Mouse (Mus musculus) midbrain, embryonic 14.5 days (tissue): ENCODE data around the gene Tmem236. TPM values are rescaled to one million over a fixed set of nuclear protein-coding genes. Genes with fewer than 3 reads are reported as not detected.
A peak's percentile ranks its signal among the peaks of the same experiment; 100 is the strongest.

Experiments used
- ATAC-seq: fragments of 200-750 bp; cut with Nextera tagmentation; 2 replicates; pipeline ENCODE4 v1.8.0; 2017; ENCODE audit warnings: moderate number of reproducible peaks, moderate library complexity; ENCODE audit not compliant: low FRiP score, low TSS enrichment
- DNase-seq: peaks from one replicate; pipeline ENCODE4 v3.0.0-alpha.2; 2015
- H3K27ac ChIP-seq: fragments of 300-500 bp; sonication (generic); replicated peaks from 2 replicates; pipeline ENCODE4 v1.5.1; 2014; ENCODE audit warnings: mild to moderate bottlenecking, low read depth, low read length, moderate library complexity
- H3K27me3 ChIP-seq: fragments of 300-500 bp; sonication (generic); 2 replicates; pipeline ENCODE4 v1.6.1; 2014; ENCODE audit warnings: low read length, control low read depth, mixed read lengths; ENCODE audit not compliant: control insufficient read depth, insufficient read depth
- H3K36me3 ChIP-seq: fragments of 300-500 bp; sonication (generic); 2 replicates; pipeline ENCODE4 v1.6.1; 2014; ENCODE audit warnings: low read length, control low read depth; ENCODE audit not compliant: control insufficient read depth, insufficient read depth
- H3K4me1 ChIP-seq: fragments of 300-500 bp; sonication (generic); 2 replicates; pipeline ENCODE4 v1.6.1; 2014; ENCODE audit warnings: mild to moderate bottlenecking, antibody characterized with exemption, low read length, control low read depth; ENCODE audit not compliant: control insufficient read depth, insufficient read depth
- H3K4me2 ChIP-seq: fragments of 300-500 bp; sonication (generic); 2 replicates; pipeline ENCODE4 v1.6.1; 2014; ENCODE audit warnings: mild to moderate bottlenecking, low read length, moderate library complexity
- H3K4me3 ChIP-seq: fragments of 300-500 bp; sonication (generic); replicated peaks from 2 replicates; pipeline ENCODE4 v1.5.1; 2014; ENCODE audit warnings: low read depth, low read length
- H3K9ac ChIP-seq: fragments of 300-500 bp; sonication (generic); replicated peaks from 2 replicates; pipeline ENCODE4 v1.6.1; 2014; ENCODE audit warnings: mild to moderate bottlenecking, low read length, moderate library complexity
- H3K9me3 ChIP-seq: fragments of 300-500 bp; sonication (generic); 2 replicates; pipeline ENCODE4 v1.6.1; 2016; ENCODE audit warnings: low read length, control low read depth, mixed read lengths; ENCODE audit not compliant: control insufficient read depth
- WGBS: fragments of 180-500 bp; shearing (Covaris S2); extraction: QIAGEN DNeasy Blood & Tissue Kit; methylation state at CpG from one replicate; pipeline ENCODE4 v1.1.7; 2014; 5-methylcytosine and 5-hydroxymethylcytosine counted together
- polyA plus RNA-seq: library from polyadenylated mRNA; unstranded; fragments of >200 nt; fragmentation: Nextera tagmentation; extraction: Ambion mirVana; gene quantifications from 2 replicates; pipeline ENCODE4 v1.2.1, GENCODE M21; 2014

Gene Tmem236
- polyA plus RNA-seq = 0.08 and 0.18 TPM in 2 replicates

GRCm38 (mm10) chr2:14174334-14174733 is at the start of gene Tmem236:
TSS of gene Tmem236 (plus strand) at chr2:14174523.
- ATAC-seq = no peak
- WGBS = 86% methylated on average over 3 of the region's 3 CpGs
- no peak within 1 kb of the TSS for H3K27ac ChIP-seq
- H3K4me1 ChIP-seq = no peaks in the 10 kb centered on the region
- no peaks in the 10 kb centered on the region for H3K36me3 ChIP-seq
- H3K27me3 ChIP-seq = no peaks in the 10 kb centered on the region
- no peak within 1 kb of the TSS for H3K4me3 ChIP-seq
- no peak within 1 kb of the TSS for H3K4me2 ChIP-seq
- H3K9ac ChIP-seq = no peak within 1 kb of the TSS
- no peaks in the 10 kb centered on the region for H3K9me3 ChIP-seq
- no peak for DNase-seq

- WGBS = 86% methylated on average over 6 of the region's 6 CpGs
- no peak overlapping the region for H3K9ac ChIP-seq
- no peaks in the 10 kb centered on the region for H3K27me3 ChIP-seq
- DNase-seq (no peak), ATAC-seq (no peak)
- H3K36me3 ChIP-seq = peaks cover 29% of the 10 kb centered on the region
- no peaks in the 10 kb centered on the region for H3K4me1 ChIP-seq
- H3K4me3 ChIP-seq = no peak overlapping the region
- H3K27ac ChIP-seq = no peak overlapping the region
- no peak overlapping the region for H3K4me2 ChIP-seq
- H3K9me3 ChIP-seq = no peaks in the 10 kb centered on the region
These were observed 47.9 kb upstream of the Tmem236 start for GRCm38 (mm10) chr2:14126387-14126786.

- peaks cover 40% of the 10 kb centered on the region for H3K36me3 ChIP-seq
- no peak overlapping the region for H3K4me2 ChIP-seq
- no peaks in the 10 kb centered on the region for H3K4me1 ChIP-seq
- H3K9ac ChIP-seq = no peak overlapping the region
- peak; percentile 34 for DNase-seq
- no peaks in the 10 kb centered on the region for H3K27me3 ChIP-seq
- no peaks in the 10 kb centered on the region for H3K9me3 ChIP-seq
- WGBS = 27% methylated on average over 3 of the region's 3 CpGs
- H3K27ac ChIP-seq = no peak overlapping the region
- no peak overlapping the region for H3K4me3 ChIP-seq
- peak; percentile 66; the same call in 1 of the 2 replicates for ATAC-seq
These were observed 46.7 kb upstream of the Tmem236 start for GRCm38 (mm10) chr2:14127629-14128028.

- Histone ChIP-seq H3K27ac (no peak overlapping the region), H3K36me3 (peaks cover 44% of the 10 kb centered on the region), H3K9me3 (no peaks in the 10 kb centered on the region), H3K4me1 (no peaks in the 10 kb centered on the region), H3K4me2 (no peak overlapping the region), H3K27me3 (no peaks in the 10 kb centered on the region), H3K9ac (no peak overlapping the region), H3K4me3 (no peak overlapping the region)
- 92% methylated on average over 12 of the region's 12 CpGs for WGBS
- ATAC-seq (no peak), DNase-seq (no peak)
These were observed 43.5 kb upstream of the Tmem236 start for GRCm38 (mm10) chr2:14130641-14131339.

GRCm38 (mm10) chr2:14132468-14133326 is 41.6 kb upstream of the Tmem236 start:
- DNase-seq = no peak
- H3K4me1 ChIP-seq = no peaks in the 10 kb centered on the region
- no peak overlapping the region for H3K9ac ChIP-seq
- peaks cover 44% of the 10 kb centered on the region for H3K36me3 ChIP-seq
- ATAC-seq = no peak
- no peak overlapping the region for H3K4me3 ChIP-seq
- 93% methylated on average over 4 of the region's 4 CpGs for WGBS
- no peaks in the 10 kb centered on the region for H3K27me3 ChIP-seq
- H3K9me3 ChIP-seq = no peaks in the 10 kb centered on the region
- H3K27ac ChIP-seq = no peak overlapping the region
- no peak overlapping the region for H3K4me2 ChIP-seq

- 72% methylated on average over 3 of the region's 3 CpGs for WGBS
- Histone ChIP-seq H3K9me3 (no peaks in the 10 kb centered on the region), H3K4me1 (no peaks in the 10 kb centered on the region), H3K4me3 (no peak overlapping the region), H3K27ac (no peak overlapping the region), H3K9ac (no peak overlapping the region), H3K27me3 (no peaks in the 10 kb centered on the region), H3K4me2 (no peak overlapping the region), H3K36me3 (peaks cover 42% of the 10 kb centered on the region)
- DNase-seq = no peak
- no peak for ATAC-seq
These were observed 37.4 kb upstream of the Tmem236 start for GRCm38 (mm10) chr2:14136906-14137305.

GRCm38 (mm10) chr2:14139590-14139989 is 34.7 kb upstream of the Tmem236 start:
- WGBS = 76% methylated on average over 6 of the region's 6 CpGs
- Histone ChIP-seq H3K4me3 (no peak overlapping the region), H3K4me1 (no peaks in the 10 kb centered on the region), H3K9me3 (no peaks in the 10 kb centered on the region), H3K4me2 (no peak overlapping the region), H3K27ac (no peak overlapping the region), H3K36me3 (peaks cover 54% of the 10 kb centered on the region), H3K9ac (no peak overlapping the region), H3K27me3 (no peaks in the 10 kb centered on the region)
- ATAC-seq (no peak), DNase-seq (no peak)

- DNase-seq (no peak), ATAC-seq (no peak)
- WGBS = 26% methylated on average over 2 of the region's 2 CpGs
- Histone ChIP-seq H3K27ac (no peak overlapping the region), H3K9me3 (no peaks in the 10 kb centered on the region), H3K4me1 (no peaks in the 10 kb centered on the region), H3K4me3 (no peak overlapping the region), H3K4me2 (no peak overlapping the region), H3K36me3 (peaks cover 56% of the 10 kb centered on the region), H3K9ac (no peak overlapping the region), H3K27me3 (no peaks in the 10 kb centered on the region)
These were observed 34.3 kb upstream of the Tmem236 start for GRCm38 (mm10) chr2:14140044-14140443.
